16 mouse cellular contexts compared by ENCODE assay signal in genomic region chr1:120054997-120055396, GRCm38 (mm10). TPM values are rescaled to one million over a fixed set of nuclear protein-coding genes. Genes with fewer than 3 reads are reported as not detected.
A peak's percentile ranks its signal among the peaks of the same experiment; 100 is the strongest.
DNase-seq lines count a peak whose midpoint lies in the region; ATAC-seq and TF ChIP-seq lines count a peak whose summit lies in the region.
"Had no signal": no experiment of that assay in that cellular context is flagged by ENCODE, and none has a peak within 500 bp of the region (broad histone marks: within the 10 kb centered on the region; RNA-seq: fewer than 3 reads in every experiment).

No protein-coding gene starts in this region.

- H3K4me1 ChIP-seq in kidney, embryonic 14.5 days (ENCODE audit: control insufficient read depth, insufficient read depth, low read length) = peaks cover 13% of the 10 kb centered on the region; the same call in 1 of the 2 replicates
- H3K4me1 ChIP-seq in embryonic facial prominence, embryonic 10.5 days = peaks cover 24% of the 10 kb centered on the region

- TF ChIP-seq POLR2A in myocyte (IDR thresholded peaks at IDR 0.05; ENCODE audit: insufficient read length, low read depth) = no peak

- no peak overlapping the region for H3ac ChIP-seq in myocyte (ENCODE audit: control insufficient read depth, insufficient read length)

- no peaks in the 10 kb centered on the region for H3K79me2 ChIP-seq in myocyte (ENCODE audit: control insufficient read depth, insufficient read depth)

- no peaks in the 10 kb centered on the region for H3K36me3 ChIP-seq in kidney, embryonic 14.5 days (ENCODE audit: control insufficient read depth, insufficient read depth, low read length)
- H3K36me3 ChIP-seq in myocyte (ENCODE audit: control insufficient read depth, insufficient read depth) = no peaks in the 10 kb centered on the region
- no peaks in the 10 kb centered on the region for H3K36me3 ChIP-seq in embryonic facial prominence, embryonic 10.5 days (replicated peaks)
- H3K36me3 ChIP-seq: limb, embryonic 15.5 days had no signal

- peak overlapping the region; percentile 17; the same call in 1 of the 2 replicates for H3K27ac ChIP-seq in kidney, embryonic 14.5 days (ENCODE audit: low read depth, low read length)
- H3K27ac ChIP-seq in embryonic facial prominence, embryonic 10.5 days (replicated peaks) = no peak overlapping the region
- H3K27ac ChIP-seq: left cerebral cortex, adult 2 months; limb, embryonic 15.5 days had no signal

- H3K4me2 ChIP-seq in kidney, embryonic 14.5 days (replicated peaks; ENCODE audit: low read depth, low read length) = no peak overlapping the region
- H3K4me2 ChIP-seq in myocyte (ENCODE audit: low read depth) = peak overlapping the region; percentile 56
- H3K4me2 ChIP-seq: heart, embryonic 11.5 days; limb, embryonic 15.5 days had no signal

- H3K9me3 ChIP-seq in kidney, embryonic 14.5 days (ENCODE audit: control insufficient read depth, low read length) = 0 out of 2 replicates have a peak, but pooled peaks cover 2% of the 10 kb centered on the region
- no peaks in the 10 kb centered on the region for H3K9me3 ChIP-seq in embryonic facial prominence, embryonic 10.5 days
- H3K9me3 ChIP-seq: limb, embryonic 15.5 days had no signal

- no peak for DNase-seq in kidney, postnatal 36 days
- peak; percentile 38 for DNase-seq in right cerebral cortex, adult 18-20 months
- no peak for DNase-seq in right cerebral cortex, postnatal 10 days (ENCODE audit: low spot score in 2 of 2)
- peak; percentile 68 for DNase-seq in adrenal gland, postnatal 10 days
- no peak for DNase-seq in embryonic facial prominence, embryonic 10.5 days (ENCODE audit: low spot score)
- DNase-seq: cerebellum, postnatal 25 days; midbrain, embryonic 14.5 days had no signal

- WGBS in kidney, embryonic 14.5 days = 40% methylated on average over 6 of the region's 6 CpGs
- 90% methylated on average over 6 of the region's 6 CpGs for WGBS in embryonic facial prominence, embryonic 10.5 days

- H3K27me3 ChIP-seq in kidney, embryonic 14.5 days (ENCODE audit: control insufficient read depth, insufficient read depth, low read length) = no peaks in the 10 kb centered on the region
- no peaks in the 10 kb centered on the region for H3K27me3 ChIP-seq in myocyte (ENCODE audit: control insufficient read depth, insufficient read depth, insufficient read length)
- no peaks in the 10 kb centered on the region for H3K27me3 ChIP-seq in embryonic facial prominence, embryonic 10.5 days (replicated peaks; ENCODE audit: low read depth, poor library complexity, severe bottlenecking)
- H3K27me3 ChIP-seq: limb, embryonic 15.5 days had no signal

- H3K9ac ChIP-seq in kidney, embryonic 14.5 days (ENCODE audit: low read depth, low read length) = no peak overlapping the region
- H3K9ac ChIP-seq: limb, embryonic 15.5 days had no signal

- ATAC-seq in kidney, embryonic 14.5 days (ENCODE audit: low FRiP score, low TSS enrichment) = no peak

- H3K4me3 ChIP-seq in kidney, embryonic 14.5 days (ENCODE audit: low read length) = no peak overlapping the region
- H3K4me3 ChIP-seq in myocyte = no peak overlapping the region
- H3K4me3 ChIP-seq in embryonic facial prominence, embryonic 10.5 days = no peak overlapping the region
- H3K4me3 ChIP-seq: left cerebral cortex, adult 2 months; limb, embryonic 15.5 days had no signal

TF ChIP-seq in myocyte, 11 proteins besides CTCF, POLR2A, EP300 and RAD21:
- TF ChIP-seq TCF12 (IDR thresholded peaks at IDR 0.05; ENCODE audit: insufficient read depth, poor library complexity, severe bottlenecking) = peak; percentile 79
- peak; percentile 65 to 95 (median 87) for TF ChIP-seq MYOD1 (IDR thresholded peaks at IDR 0.05; ENCODE audit: control insufficient read depth in 1 of 3, insufficient read length in 2 of 3, low read depth in 2 of 3)
- peak; percentile 29 to 91 (median 82) for TF ChIP-seq MYOG (IDR thresholded peaks at IDR 0.05; ENCODE audit: control insufficient read depth in 1 of 3, insufficient read depth in 1 of 3, insufficient read length in 2 of 3, low read depth in 2 of 3)
- TF ChIP-seq REST (IDR thresholded peaks at IDR 0.05; ENCODE audit: insufficient read depth, insufficient read length) = peak; percentile 20
- TF ChIP-seq USF1 (IDR thresholded peaks at IDR 0.05; ENCODE audit: low read depth) = peak; percentile 79
- TF ChIP-seq CEBPB (IDR thresholded peaks at IDR 0.05; ENCODE audit: insufficient read depth, poor library complexity, severe bottlenecking) = peak; percentile 69; the same call in 1 of the 2 replicates
- TF ChIP-seq E2F4 (IDR thresholded peaks at IDR 0.05; ENCODE audit: insufficient read depth) = no peak
- no peak for TF ChIP-seq SRF (IDR thresholded peaks at IDR 0.05; ENCODE audit: control insufficient read depth, insufficient read length, low read depth)
TF ChIP-seq in myocyte: peak in this region for 6.

RNA-seq across cellular contexts. Expression of gene Tmem37, which starts 18.9 kb away (rescaled TPM):
- 40.5 and 44.1 TPM in 2 replicates for polyA plus RNA-seq in kidney, embryonic 14.5 days (2014; fragmentation: Nextera tagmentation; extraction: Ambion mirVana)
- 10 to 100 TPM; 24.6 to 25.8 TPM for total RNA-seq in adrenal gland, postnatal 10 days (2021)
- polyA plus RNA-seq in myocyte (2012; fragmentation: generic; extraction: Trizol) = 80.4 TPM
- polyA plus RNA-seq in embryonic facial prominence, embryonic 10.5 days (2016; fragmentation: Nextera tagmentation; extraction: Ambion mirVana) = 5.2 and 7.2 TPM in 2 replicates

RNA-seq across cellular contexts. Expression of gene Sctr, which starts 48.3 kb away (rescaled TPM):
- polyA plus RNA-seq in kidney, embryonic 14.5 days (2014; fragmentation: Nextera tagmentation; extraction: Ambion mirVana) = 0.34 and 0.40 TPM in 2 replicates
- total RNA-seq in adrenal gland, postnatal 10 days (2021) = 10 to 100 TPM; 12.7 to 17.7 TPM
- polyA plus RNA-seq in myocyte (2012; fragmentation: generic; extraction: Trizol) = 1.9 TPM
- polyA plus RNA-seq in embryonic facial prominence, embryonic 10.5 days (2016; fragmentation: Nextera tagmentation; extraction: Ambion mirVana) = 0.16 and 0.24 TPM in 2 replicates
- total RNA-seq: hematopoietic stem cell, adult 5-6 weeks had no signal
- polyA plus RNA-seq: embryonic facial prominence, embryonic 11.5 days; heart, embryonic 11.5 days had no signal

RNA-seq across cellular contexts. Expression of gene Cfap221, which starts 58.0 kb away (rescaled TPM):
- 0.21 and 0.35 TPM in 2 replicates for polyA plus RNA-seq in kidney, embryonic 14.5 days (2014; fragmentation: Nextera tagmentation; extraction: Ambion mirVana)
- total RNA-seq in adrenal gland, postnatal 10 days (2021) = under 1 TPM; 0.39 to 0.70 TPM
- polyA plus RNA-seq in myocyte (2012; fragmentation: generic; extraction: Trizol) = not detected
- not detected in 2 replicates for polyA plus RNA-seq in embryonic facial prominence, embryonic 10.5 days (2016; fragmentation: Nextera tagmentation; extraction: Ambion mirVana)
- total RNA-seq: gastrocnemius, adult 8-10 months; hematopoietic stem cell, adult 5-6 weeks had no signal
- polyA plus RNA-seq: activated CD4-positive, CD25-positive, alpha-beta regulatory T cell, adult 4 months; embryonic facial prominence, embryonic 11.5 days; limb, embryonic 15.5 days had no signal

Comparison
In these comparisons a context has a peak if more than half of its experiments do, and no peak if none do; other contexts are left out.
1. DNase-seq: peak in right cerebral cortex, adult 18-20 months (single experiment) and adrenal gland, postnatal 10 days (single experiment); none in kidney, postnatal 36 days (0 of 2), right cerebral cortex, postnatal 10 days (0 of 2) and embryonic facial prominence, embryonic 10.5 days (single experiment).